Mouse (Mus musculus) cerebellum, adult 2 months (tissue): ENCODE data around the gene Abcd3.

Experiments used
- CTCF ChIP-seq: fragments of 200-500 bp; IDR thresholded peaks from 2 replicates; pipeline ENCODE4 v1.5.1; 2011; ENCODE audit warnings: low read depth, mild to moderate bottlenecking, control low read depth, low read length, moderate library complexity, borderline replicate concordance; ENCODE audit not compliant: insufficient read depth
- POLR2A ChIP-seq: fragments of 200-500 bp; IDR thresholded peaks from 2 replicates; pipeline ENCODE4 v1.6.1; 2011; ENCODE audit warnings: low read length, control low read depth, borderline replicate concordance; ENCODE audit not compliant: insufficient read depth

GRCm38 (mm10) chr3:121819693-121820200, 4.6 kb upstream of the Abcd3 start:
- TF ChIP-seq CTCF (no peak), POLR2A (no peak)
